Mouse (Mus musculus): ENCODE data around the gene Mfng. TPM values are rescaled to one million over a fixed set of nuclear protein-coding genes. Genes with fewer than 3 reads are reported as not detected.

Gene Mfng
- polyA plus RNA-seq, 1 experiment, result not detected

- TF ChIP-seq CTCF (IDR thresholded peaks at IDR 0.05; ENCODE audit: borderline replicate concordance, insufficient read depth, low read length), result no peak
- no peak for TF ChIP-seq POLR2A (IDR thresholded peaks at IDR 0.05; ENCODE audit: low read depth, low read length)
- Histone ChIP-seq H3K4me3 (ENCODE audit: insufficient read depth, low read length) (no peak overlapping the region), H3K4me1 (ENCODE audit: control insufficient read depth, insufficient read depth, low read length) (no peaks in the 10 kb centered on the region), H3K27ac (ENCODE audit: insufficient read depth, low read length) (no peak overlapping the region)
Observed at GRCm38 (mm10) chr15:78730315-78731049, 42.8 kb downstream of the Mfng start.

GRCm38 (mm10) chr15:78726697-78727096, 46.6 kb downstream of the Mfng start:
- H3K4me1 ChIP-seq (ENCODE audit: control insufficient read depth, insufficient read depth, low read length), result no peaks in the 10 kb centered on the region
- H3K27ac ChIP-seq (ENCODE audit: insufficient read depth, low read length), result no peak overlapping the region
- H3K4me3 ChIP-seq (ENCODE audit: insufficient read depth, low read length), result no peak overlapping the region
- TF ChIP-seq CTCF (IDR thresholded peaks at IDR 0.05; ENCODE audit: borderline replicate concordance, insufficient read depth, low read length), result no peak
- TF ChIP-seq POLR2A (IDR thresholded peaks at IDR 0.05; ENCODE audit: low read depth, low read length), result no peak

- no peaks in the 10 kb centered on the region for H3K4me1 ChIP-seq (ENCODE audit: control insufficient read depth, insufficient read depth, low read length)
Observed at GRCm38 (mm10) chr15:78720532-78720931, 52.7 kb downstream of the Mfng start.

GRCm38 (mm10) chr15:78720094-78720493, 53.2 kb downstream of the Mfng start:
- no peak overlapping the region for H3K4me3 ChIP-seq (ENCODE audit: insufficient read depth, low read length)
- no peak overlapping the region for H3K27ac ChIP-seq (ENCODE audit: insufficient read depth, low read length)
- no peaks in the 10 kb centered on the region for H3K4me1 ChIP-seq (ENCODE audit: control insufficient read depth, insufficient read depth, low read length)
- TF ChIP-seq CTCF (IDR thresholded peaks at IDR 0.05; ENCODE audit: borderline replicate concordance, insufficient read depth, low read length), result peak; percentile 60
- no peak for TF ChIP-seq POLR2A (IDR thresholded peaks at IDR 0.05; ENCODE audit: low read depth, low read length)

More at GRCm38 (mm10) chr15:78720532-78720931, 52.7 kb downstream of the Mfng start:
- TF ChIP-seq POLR2A (IDR thresholded peaks at IDR 0.05; ENCODE audit: low read depth, low read length) (no peak), CTCF (IDR thresholded peaks at IDR 0.05; ENCODE audit: borderline replicate concordance, insufficient read depth, low read length) (no peak)
- no peak overlapping the region for H3K4me3 ChIP-seq (ENCODE audit: insufficient read depth, low read length)
- H3K27ac ChIP-seq (ENCODE audit: insufficient read depth, low read length), result no peak overlapping the region

GRCm38 (mm10) chr15:78719416-78719815, 53.9 kb downstream of the Mfng start:
- Histone ChIP-seq H3K4me1 (ENCODE audit: control insufficient read depth, insufficient read depth, low read length) (no peaks in the 10 kb centered on the region), H3K4me3 (ENCODE audit: insufficient read depth, low read length) (no peak overlapping the region), H3K27ac (ENCODE audit: insufficient read depth, low read length) (no peak overlapping the region)
- TF ChIP-seq CTCF (IDR thresholded peaks at IDR 0.05; ENCODE audit: borderline replicate concordance, insufficient read depth, low read length), result no peak
- TF ChIP-seq POLR2A (IDR thresholded peaks at IDR 0.05; ENCODE audit: low read depth, low read length), result no peak

GRCm38 (mm10) chr15:78718290-78719250, 54.7 kb downstream of the Mfng start, which contains the start of gene Elfn2:
Gene Elfn2 (minus strand): TSS chr15:78718771.
- H3K4me3 ChIP-seq (ENCODE audit: insufficient read depth, low read length), result no peak within 1 kb of the TSS
- TF ChIP-seq CTCF (IDR thresholded peaks at IDR 0.05; ENCODE audit: borderline replicate concordance, insufficient read depth, low read length), result no peak
- TF ChIP-seq POLR2A (IDR thresholded peaks at IDR 0.05; ENCODE audit: low read depth, low read length), result no peak
- H3K27ac ChIP-seq (ENCODE audit: insufficient read depth, low read length), result no peak within 1 kb of the TSS
- H3K4me1 ChIP-seq (ENCODE audit: control insufficient read depth, insufficient read depth, low read length), result no peaks in the 10 kb centered on the region

GRCm38 (mm10) chr15:78716936-78717335, 56.3 kb downstream of the Mfng start:
- Histone ChIP-seq H3K4me1 (ENCODE audit: control insufficient read depth, insufficient read depth, low read length) (no peaks in the 10 kb centered on the region), H3K27ac (ENCODE audit: insufficient read depth, low read length) (no peak overlapping the region), H3K4me3 (ENCODE audit: insufficient read depth, low read length) (no peak overlapping the region)
- TF ChIP-seq POLR2A (IDR thresholded peaks at IDR 0.05; ENCODE audit: low read depth, low read length), result no peak
- no peak for TF ChIP-seq CTCF (IDR thresholded peaks at IDR 0.05; ENCODE audit: borderline replicate concordance, insufficient read depth, low read length)

GRCm38 (mm10) chr15:78715856-78716255, 57.4 kb downstream of the Mfng start:
- Histone ChIP-seq H3K4me1 (ENCODE audit: control insufficient read depth, insufficient read depth, low read length) (no peaks in the 10 kb centered on the region), H3K27ac (ENCODE audit: insufficient read depth, low read length) (no peak overlapping the region), H3K4me3 (ENCODE audit: insufficient read depth, low read length) (no peak overlapping the region)
- TF ChIP-seq CTCF (IDR thresholded peaks at IDR 0.05; ENCODE audit: borderline replicate concordance, insufficient read depth, low read length) (no peak), POLR2A (IDR thresholded peaks at IDR 0.05; ENCODE audit: low read depth, low read length) (no peak)

GRCm38 (mm10) chr15:78713751-78714150, 59.5 kb downstream of the Mfng start:
- Histone ChIP-seq H3K4me3 (ENCODE audit: insufficient read depth, low read length) (no peak overlapping the region), H3K27ac (ENCODE audit: insufficient read depth, low read length) (no peak overlapping the region), H3K4me1 (ENCODE audit: control insufficient read depth, insufficient read depth, low read length) (no peaks in the 10 kb centered on the region)
- no peak for TF ChIP-seq POLR2A (IDR thresholded peaks at IDR 0.05; ENCODE audit: low read depth, low read length)
- TF ChIP-seq CTCF (IDR thresholded peaks at IDR 0.05; ENCODE audit: borderline replicate concordance, insufficient read depth, low read length), result no peak
